Mouse (Mus musculus) cerebellum, postnatal 14 days (tissue): Measurements from ENCODE around the gene Pcare.
A peak's percentile ranks its signal among the peaks of the same experiment; 100 is the strongest.
"Not testable (repeated sequence)": the region's sequence is repeated elsewhere in the genome, so short reads cannot be mapped to it uniquely, and the experiment has no call there.

ENCODE experiments used
- DNase-seq, 2 experiments: peaks; one replicate each; pipeline ENCODE4 v3.0.0; 2021; ENCODE audit warnings: mixed read lengths in 2 of 2

Pcare gene

DNA sequence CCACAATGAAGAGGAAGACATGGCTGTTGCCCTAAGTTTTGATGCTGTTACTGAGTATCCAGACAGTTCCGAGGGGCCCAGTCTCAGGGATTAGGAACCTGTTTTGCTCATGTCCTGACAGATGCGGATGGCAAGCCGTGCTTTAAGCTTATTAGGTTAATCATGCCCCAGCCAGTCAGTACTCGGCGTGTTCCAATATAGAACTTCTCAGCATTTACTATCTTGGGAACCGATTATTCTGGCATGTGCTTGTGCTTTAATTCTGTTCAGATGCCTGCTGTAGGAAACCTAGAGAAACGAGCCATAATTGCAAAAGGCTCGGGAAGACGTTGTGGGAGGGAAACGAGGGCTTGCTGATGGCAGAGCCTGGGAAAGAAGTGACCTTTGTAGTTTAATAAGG is at the start of gene Pcare:
Gene Pcare, minus strand, starts transcription at position 64 of the 400 bp plus-strand sequence.
- no peak for DNase-seq

DNA sequence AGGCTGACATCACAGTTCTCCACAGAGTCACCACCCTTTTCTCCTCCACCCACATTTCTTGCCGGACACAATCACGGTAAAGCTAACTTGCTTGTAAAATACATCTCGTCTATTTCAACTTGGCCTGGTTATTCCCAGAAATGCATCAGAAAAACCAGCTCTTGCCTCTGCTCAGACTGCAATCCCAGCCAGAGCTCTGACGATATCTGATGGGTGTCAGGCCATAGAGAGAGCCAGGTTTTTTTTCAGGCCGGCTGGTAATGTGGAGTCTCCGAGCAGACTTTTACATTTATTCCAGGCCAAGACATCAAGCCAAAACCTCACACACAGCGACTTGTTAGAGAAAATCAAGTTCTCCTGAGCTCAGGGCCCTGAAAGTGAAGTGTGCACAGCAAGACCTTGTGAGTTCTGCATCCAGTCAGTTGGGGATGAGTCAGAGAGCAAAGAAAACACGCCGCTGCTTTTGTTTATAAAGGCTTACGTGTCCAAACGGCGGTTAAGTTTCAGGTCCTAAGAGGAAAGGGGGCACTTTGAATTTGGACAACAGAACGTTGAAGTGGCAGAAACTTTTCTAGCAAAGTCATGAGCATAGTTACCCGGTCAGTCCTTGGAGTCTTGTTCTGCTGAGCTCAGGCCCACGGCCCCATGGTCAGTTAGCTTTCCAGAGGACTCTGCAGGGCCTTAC is 43.0 kb upstream of the Pcare start:
- DNase-seq, result no peak

DNA sequence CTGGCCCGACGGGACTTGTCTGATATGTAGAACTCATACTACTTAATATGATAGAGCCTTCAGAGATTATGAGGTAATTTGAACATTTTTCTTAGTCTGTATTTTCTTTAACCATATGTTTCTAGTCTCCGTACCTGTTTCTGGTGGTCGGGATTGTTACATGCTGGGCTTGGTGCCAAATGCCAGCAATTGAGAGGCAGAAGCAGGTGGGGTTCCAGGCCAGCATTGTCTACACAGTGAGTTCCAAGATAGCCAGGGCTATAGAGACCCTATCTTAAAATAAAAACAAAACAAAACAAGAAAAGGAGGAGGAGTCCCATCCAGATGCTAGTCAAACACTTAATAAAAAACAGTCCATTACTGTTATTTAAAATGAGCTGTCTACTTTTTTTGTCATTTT is 38.9 kb upstream of the Pcare start:
- no peak for DNase-seq

DNA sequence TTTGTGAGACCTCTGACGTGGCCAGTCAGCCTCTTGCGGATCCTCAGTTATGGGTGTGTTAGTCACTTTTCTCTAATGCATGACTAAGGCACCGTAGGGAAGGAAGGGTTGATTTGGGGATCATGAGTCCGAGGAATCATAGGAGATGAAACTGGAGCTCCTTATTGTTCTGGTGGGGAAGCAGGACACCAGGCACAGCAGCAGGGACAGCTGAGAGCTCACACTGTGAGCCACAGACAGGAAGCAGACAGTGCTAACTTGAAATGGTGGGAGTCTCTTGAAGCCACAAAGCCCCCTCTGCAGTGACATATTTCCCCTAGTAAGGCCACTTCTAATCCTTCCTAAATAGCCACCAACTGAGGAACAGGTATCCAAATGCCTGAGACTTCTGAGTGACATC is 38.4 kb upstream of the Pcare start:
- DNase-seq, result no peak

DNA sequence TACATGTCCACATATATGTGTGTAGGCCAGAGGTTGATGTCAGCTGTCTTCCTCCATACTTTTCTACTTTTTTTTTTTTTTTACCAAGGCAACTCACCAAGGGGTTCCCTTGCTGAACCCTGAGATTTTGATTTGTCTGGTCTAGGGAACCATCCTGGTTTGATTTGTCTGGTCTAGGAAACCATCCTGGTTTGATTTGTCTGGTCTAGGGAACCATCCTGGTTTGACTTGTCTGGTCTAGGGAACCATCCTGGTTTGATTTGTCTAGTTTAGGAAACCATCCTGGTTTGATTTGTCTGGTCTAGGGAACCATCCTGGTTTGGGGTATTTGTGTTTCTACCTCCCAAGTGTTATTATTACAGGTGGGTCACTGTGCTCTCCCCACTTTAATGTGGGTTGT is 33.8 kb upstream of the Pcare start:
- no peak for DNase-seq

DNA sequence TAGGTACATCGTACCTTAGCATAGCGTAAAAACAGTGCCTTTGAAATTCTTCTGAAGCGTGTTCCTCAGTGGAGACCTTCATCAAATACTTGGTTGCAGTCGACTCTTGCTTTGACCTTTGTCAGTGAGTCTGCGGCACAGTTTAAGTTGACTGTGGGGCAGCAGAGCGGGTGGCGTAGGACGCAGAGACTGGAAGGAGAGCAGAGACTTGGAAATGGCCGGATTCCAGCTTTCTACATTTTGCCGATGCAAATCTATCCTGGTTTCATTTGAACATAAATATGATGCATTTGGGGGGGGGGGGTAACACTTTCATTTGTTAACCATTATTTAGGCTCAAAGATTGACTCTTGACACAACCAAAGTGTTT is 30.7 kb upstream of the Pcare start:
- DNase-seq, result peak; percentile 14 to 24

DNA sequence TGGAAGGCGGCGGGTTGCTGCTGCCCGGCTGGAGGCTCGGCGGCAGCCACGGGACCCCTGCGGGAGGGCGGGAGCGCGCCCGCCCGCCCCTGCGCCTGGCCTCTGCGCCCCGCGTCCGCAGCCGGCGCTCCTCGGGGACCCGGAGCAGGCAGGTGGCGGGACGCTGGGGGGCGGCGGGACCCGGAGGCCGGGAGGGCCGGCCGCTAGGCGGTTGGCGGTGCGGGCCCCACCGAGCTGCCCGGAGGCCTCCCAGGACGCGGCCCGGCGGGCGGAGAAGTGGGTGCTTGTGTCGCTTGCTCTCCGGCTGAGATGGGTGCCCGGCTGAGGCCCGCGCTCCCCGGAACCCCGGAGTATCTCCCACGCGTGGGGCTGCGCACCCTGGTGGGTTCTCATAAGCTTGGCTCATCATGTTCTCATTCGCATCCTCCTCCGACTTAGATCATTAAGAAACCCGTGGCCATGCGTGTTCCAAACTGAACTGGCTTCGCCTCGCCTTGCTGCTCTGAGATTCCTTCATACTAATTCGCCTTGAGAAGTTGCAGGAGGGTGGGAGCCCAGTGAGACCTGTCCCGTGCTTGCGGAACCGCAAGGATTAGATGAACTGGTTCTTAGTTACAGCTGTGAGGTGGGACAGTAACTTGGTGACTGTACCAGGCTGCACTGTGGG is 30.1 kb upstream of the Pcare start:
- peak; percentile 29 to 41 for DNase-seq

DNA sequence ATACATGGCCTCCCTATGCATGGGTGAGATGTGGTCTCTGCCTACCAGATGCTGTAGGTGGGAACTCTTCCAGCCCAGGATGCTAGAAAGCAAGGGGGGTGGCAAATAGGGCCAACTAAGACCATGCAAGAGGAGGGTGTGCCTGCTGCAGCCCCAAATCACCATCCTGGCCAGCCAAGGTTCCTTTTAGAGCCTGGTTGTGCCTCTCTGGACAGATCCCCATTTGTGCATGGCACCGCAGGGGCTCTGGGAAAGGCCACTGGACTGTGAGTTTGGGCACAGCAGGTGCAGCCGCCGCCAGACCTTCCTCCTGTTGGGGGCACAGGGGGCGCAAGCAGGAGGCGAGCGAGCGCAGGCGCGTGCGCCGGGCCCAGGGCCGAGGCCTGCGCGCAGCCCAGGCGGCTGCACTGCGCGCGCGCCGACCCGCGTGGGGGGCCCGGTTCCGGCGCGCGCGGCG is 29.6 kb upstream of the Pcare start:
- peak in 1 of 2 experiments; percentile 59 for DNase-seq

DNA sequence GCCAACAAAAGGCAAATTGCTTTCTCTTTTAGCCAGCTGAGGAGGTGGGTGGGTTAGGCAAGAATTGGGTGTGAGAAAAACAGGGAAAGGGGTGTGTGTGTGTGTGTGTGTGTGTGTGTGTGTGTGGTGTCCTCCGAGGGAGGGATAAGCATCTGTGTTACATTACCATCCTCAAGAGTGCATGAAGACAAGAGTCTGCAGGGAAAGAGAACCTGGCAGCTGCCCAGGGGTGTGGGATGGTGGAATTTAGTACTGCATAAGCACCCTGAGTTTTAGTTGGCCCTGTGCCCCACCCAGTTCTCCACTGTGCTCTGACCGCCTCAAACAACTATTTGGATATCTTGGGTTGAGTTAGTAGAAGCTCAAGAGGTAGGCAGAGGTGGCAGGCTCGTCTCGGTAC is 28.3 kb upstream of the Pcare start:
- DNase-seq, result peak; percentile 12 to 29

DNA sequence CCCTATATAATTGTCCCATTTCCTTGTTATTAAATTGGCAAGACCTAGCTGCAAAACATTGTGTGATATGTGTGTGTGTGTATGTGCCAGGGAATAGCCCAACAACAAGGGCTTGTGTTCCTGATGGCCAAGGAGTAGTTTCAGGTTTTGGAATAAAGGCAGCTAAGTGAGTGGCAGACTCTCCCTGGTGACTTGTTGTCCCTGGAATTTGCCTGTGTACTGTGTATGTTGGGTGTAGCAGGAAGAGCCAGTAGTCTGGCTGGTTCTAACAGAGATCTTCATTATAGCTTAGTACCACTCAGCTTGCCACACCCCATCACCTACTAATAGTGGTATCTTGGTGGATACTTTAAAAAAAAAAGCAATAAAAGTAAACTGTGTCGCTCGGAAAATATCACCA is 27.8 kb upstream of the Pcare start:
- no peak for DNase-seq

DNA sequence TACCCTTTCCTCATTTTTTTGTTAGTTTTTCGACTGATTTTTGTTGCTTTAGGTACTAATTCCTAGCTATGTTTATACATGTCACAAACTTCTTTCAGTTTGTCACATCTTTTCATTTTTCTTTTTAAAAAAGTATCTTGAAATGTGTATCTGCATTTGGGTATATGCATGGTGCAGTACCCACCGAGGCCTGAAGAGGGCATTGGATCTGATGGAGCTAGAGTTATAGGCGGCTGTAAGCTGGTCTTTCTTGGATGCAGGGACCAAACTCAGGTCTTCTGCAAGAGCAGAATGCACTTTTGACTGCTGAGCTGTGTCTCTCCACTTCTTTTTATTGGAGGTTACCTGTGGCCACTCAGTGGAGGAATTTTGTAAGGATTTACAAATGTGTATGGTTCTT is 26.0 kb upstream of the Pcare start:
- peak in 1 of 2 experiments; percentile 29 for DNase-seq

DNA sequence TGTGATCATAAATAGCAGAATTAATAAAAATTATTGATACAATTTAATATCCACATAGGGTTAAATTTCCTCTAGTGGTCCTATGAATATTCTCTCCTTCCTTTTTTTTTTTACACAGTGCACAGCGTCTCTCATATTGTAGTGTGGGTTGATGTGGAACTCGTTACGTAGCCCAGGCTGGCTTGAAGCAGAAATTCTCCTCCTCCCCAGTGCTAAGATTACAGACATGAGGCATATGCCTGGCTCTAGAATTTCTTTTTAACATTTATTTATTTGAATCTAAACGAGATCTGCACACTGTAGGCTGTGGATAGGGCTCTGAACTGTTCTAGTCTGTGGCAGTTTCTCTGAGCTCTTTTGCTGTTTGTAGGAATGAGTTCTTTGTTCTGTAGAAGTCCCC is 22.6 kb upstream of the Pcare start:
- no peak for DNase-seq

DNA sequence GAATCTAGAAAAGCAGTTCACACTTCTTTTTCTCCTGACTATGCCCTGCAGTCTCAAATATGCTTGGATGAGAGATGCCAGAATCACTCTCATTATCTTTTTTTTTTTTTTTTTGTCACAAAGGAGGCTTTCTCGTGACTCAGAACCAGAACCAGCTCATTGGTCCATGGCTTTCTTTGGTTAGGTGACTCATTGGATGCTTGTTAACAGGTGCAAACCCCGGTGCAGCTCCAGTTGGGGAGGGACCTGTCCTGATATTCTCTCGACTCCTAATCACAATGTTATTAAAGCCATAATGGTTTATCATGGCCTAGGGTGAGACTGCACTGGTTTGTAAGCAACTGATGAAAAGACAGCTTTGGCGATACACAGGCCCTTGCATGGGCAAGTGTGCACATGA is 21.5 kb upstream of the Pcare start:
- DNase-seq, result no peak

DNA sequence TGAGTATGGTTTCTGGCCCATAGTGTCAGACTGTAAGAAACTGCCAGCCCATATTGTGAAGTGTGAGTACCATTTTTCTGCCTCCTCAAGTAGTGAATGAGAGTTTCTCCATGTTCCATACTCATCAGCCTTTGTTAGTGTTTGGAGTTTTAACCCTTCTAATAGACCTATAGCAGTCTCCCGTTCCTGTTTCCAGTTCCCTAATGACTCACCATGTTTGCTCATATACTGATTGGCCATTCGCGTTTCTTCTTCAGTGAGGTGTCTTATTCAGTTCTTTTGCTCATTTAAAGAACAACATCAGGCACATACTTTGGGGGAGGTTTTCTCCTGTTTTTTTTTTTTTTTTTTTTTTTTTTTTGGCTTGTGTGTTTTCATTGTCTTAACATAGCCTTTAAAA is 18.0 kb upstream of the Pcare start:
- DNase-seq, result no peak

DNA sequence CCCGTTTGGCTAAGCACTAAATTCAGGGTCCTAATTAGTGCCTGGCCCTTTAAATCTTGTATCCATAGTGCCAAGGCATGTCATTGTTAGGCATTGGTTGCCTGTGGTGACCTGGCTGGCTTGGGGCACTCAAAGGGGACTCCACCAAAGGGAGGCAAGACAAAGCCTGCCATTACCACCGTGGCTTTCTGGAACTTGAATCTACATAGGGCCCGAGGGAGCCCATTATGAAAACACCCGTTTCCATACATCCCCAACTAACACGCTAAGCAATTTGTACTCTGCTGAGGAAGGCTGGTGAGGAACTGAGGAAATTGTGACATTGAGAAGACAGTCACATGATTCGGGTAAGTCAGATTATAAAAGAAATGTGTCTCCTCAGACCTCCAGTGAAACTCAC is 16.9 kb upstream of the Pcare start:
- DNase-seq, result no peak

DNA sequence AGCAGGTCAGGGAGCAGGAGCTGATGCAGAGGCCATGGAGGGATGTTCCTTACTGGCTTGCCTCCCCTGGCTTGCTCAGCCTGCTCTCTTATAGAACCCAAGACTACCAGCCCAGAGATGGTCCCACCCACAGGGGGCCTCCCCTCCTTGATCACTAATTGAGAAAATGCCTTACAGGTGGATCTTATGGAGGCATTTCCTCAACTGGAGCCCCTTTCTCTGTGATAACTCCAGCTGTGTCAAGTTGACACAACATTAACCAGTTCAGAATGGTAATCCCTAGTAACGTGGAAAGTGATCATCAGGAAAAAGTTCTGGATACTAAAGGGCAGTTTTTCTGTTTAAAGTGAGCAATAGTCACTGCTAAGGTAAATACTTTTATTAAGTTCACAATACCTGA is 15.5 kb upstream of the Pcare start, which contains the start of gene Clip4:
Gene Clip4, plus strand, starts transcription at position 301 of the 400 bp plus-strand sequence.
- not testable (repeated sequence) for DNase-seq

DNA sequence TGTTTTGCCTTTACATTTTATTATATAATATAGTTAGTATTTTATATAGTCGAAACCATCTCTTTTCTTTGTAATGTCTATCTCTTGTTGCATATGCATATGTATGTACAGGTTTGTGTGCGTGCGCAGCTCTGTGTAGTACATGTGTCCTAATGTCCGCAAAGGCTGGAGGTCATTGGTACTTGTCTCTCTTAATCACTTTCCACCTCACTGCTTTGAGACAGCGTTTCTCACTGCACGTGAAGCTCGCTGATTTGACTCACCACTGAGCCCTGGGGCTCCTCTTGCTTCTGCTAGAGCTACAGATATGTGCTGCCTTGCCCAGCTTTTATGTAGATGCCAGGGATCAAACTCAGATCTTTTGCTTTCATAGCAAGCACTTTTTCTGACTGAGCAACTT is 7.8 kb upstream of the Pcare start:
- no peak for DNase-seq

DNA sequence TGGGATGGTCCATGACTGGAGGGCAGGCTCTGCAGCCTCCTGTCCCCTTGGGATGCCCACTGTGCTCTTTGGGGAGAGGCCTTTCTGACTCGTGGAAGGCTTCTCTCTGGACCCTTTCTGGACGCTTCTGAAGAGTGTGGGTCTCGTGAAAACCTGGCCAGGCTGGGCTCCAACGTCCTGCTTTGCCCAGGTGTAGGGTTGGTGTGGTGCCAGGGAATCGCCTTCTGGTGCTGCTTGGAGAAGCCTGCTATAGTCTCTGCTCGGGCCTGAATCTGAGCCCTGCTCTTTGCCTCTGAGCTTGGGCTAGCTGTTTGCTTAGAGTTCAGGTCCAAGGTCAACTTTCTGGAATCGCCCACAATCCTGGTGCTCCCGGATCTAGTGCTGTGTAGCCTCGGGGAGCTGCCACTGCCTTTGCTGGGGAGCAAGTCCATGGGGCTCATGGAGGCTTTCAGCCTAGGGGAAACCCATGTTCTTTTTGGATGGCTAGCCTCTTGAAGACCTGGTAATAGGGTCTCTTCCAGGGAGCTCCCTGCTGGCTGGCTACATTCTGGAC is 3.0 kb downstream of the Pcare start:
- DNase-seq, result peak; percentile 83 to 85

DNA sequence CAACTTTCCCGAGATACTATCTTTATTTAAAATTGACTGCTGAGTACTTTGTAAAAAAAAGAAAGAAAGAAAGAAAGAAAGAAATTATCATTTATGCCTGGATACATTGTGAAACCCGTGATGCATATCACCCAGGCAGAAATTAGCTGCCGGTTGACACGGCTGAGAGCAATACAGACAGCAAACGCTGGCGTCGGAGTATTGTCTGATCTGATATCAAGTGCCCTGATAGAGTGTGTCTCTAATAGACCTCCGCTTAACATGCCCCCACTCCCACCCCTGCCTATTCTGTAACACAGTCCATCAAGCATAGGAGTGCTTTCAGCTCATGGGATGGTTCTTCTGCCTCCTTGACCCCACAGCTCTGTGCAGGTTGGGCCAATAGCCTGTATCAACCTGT is 5.1 kb downstream of the Pcare start:
- no peak for DNase-seq

DNA sequence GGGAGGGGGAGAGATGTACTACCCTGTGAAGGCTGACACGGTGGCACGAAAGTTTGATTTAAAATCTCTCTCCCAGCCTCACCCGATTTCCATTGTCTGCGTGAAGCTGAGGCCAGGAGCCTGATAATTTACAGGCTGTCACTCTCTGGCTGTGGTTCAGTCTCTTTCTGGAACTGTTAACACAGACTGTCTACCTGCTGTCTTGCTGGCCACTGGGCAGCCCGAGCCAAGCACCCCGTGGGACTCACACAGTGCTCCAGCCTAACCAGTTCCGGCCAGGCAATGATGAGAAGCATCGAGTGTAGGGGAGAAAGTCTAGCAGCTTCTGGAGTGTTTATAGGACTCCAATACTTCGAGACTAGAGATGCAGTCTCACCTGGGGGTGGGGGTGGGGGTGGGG is 6.6 kb downstream of the Pcare start:
- DNase-seq, result peak; percentile 78 to 86

DNA sequence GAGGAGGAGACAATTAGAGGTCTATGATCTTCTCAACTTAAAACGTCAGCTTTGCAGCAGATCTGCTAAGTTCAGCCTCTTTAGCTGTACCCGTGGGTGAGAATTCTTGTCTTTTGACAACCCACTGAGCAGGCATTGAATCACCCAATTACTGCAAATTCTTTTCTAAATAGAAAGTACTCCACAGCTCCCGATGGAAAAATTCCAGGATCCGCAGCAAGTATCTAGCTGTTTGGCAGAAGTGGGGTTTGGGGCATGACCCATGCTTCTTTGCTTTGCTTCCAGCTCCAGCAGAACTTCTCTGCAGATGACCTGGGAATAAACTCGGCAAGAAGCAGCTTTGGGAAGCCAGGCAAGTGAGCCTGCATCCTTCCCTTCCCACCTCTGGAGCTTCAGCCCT is 9.8 kb downstream of the Pcare start:
- DNase-seq, result no peak

DNA sequence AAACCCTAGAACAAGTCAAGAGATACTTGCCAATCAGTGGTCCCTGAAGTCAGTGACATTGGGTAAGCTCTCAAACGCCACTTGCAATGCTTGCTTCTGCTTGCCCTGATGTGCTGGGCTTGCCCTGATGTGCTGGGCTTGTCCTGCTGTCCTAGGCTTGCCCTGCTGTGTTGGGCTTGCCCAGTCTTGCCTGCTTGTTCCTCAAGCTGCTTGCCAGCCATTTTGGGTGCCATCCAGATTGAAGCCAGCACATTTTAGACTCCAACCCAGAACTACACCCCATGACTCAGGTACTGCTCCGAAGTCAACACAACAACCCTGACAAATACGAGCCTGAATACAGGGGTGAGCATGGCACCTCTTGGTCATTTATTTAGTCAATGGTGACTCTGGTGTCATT is 10.5 kb downstream of the Pcare start:
- no peak for DNase-seq

DNA sequence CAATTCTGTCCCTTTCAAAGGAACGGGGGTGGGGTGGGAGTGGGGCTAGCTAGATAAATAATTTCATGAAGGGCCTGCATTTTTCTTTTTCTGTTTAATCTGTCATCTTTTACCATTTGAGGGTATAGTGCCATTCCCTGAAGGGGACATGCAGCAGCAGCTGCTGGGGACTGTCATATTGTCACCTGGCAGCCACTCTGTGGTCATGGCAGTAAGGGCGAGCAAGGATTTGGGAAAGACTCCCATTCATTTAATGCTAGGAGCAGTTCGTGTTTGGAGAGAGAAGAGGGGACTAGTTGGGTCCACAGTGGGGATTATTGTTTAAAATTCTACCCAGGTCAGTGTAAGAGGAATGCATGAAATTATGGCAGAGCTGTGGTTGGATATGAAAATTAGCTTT is 16.3 kb downstream of the Pcare start:
- no peak for DNase-seq

DNA sequence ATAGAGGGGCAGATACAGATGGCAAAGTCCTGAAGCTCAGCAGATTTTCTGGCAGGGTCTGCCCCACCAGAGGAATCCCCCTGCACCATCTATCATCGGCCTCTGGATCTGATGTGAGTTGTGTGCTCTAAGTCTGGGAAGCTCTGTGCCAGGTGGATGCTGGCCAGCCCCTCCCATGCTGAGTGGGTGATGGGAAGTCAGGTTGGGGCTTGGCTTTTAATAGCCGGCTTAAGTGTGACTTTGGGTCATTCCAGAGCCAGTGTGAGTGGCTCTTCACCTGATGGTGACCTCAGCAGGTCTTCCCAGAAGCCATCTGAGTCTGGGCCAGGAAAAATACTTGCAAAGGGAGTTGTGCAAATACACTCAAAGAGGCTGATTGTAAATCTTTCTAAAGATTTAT is 22.0 kb downstream of the Pcare start:
- DNase-seq, result peak; percentile 55 to 61
